Mouse (Mus musculus): ENCODE data around the gene Stag3. TPM values are rescaled to one million over a fixed set of nuclear protein-coding genes. Genes with fewer than 3 reads are reported as not detected.
A peak's percentile ranks its signal among the peaks of the same experiment; 100 is the strongest.

Stag3 gene
- 1 to 10 TPM; 3.3 to 4.1 TPM for total RNA-seq (2021)
- long read RNA-seq, result 0 reads

DNA sequence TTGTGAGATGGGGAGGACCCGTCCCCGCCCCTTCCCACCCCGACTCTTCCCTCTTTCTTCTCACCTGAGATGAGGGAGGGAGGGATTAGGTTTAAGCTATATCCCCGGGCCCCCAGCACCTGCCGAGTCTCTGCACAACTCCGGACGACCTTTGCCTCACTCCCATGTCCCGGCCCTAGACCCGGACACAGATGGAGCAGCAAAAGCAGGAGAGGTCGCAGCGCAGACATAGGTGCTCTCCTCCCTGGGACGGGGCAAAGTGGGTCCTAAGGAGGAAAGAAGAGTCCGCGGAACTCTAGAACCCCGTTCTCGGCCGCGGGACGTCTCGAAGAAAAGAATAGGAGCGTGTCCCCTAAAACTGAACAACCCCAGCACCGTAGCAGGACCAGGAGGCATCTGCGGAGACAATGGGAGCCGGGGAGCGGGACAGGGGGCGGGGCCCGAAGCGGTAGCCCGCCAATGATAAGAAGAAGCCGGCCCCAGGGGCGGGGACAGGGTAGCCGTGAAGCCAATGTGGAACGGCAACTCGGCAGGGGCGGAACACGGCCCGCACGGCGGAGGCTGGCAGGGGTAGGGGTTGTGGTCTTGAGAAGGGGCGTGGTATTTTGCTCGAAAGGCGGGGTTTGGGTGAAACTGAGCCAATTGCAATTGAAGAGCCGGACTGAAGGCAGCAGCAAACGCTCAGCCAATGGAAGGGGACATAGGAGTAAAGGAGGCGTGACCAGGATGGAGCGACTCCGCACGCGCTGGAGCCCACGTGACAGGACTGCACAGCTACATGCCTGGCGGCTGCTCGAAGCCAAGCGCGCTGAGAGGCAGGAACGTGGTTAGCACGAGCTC is at the start of gene Stag3, which contains the start of the genes Gm43720 and Gpc2:
Gene Stag3 (plus strand): TSS at position 656 of the 840 bp plus-strand sequence.
Gene Gm43720 (minus strand): TSS at position 374 of the 840 bp plus-strand sequence.
Gene Gpc2 (minus strand): TSS at position 421 of the 840 bp plus-strand sequence.
- peak; percentile 87 to 91 for DNase-seq (ENCODE audit: low spot score in 2 of 2)

- DNase-seq (ENCODE audit: low spot score in 2 of 2), result no peak
Observed at GRCm38 (mm10) chr5:138233778-138234177, 46.3 kb upstream of the Stag3 start.

- DNase-seq (ENCODE audit: low spot score in 2 of 2), result no peak
Observed at GRCm38 (mm10) chr5:138234224-138234623, 45.8 kb upstream of the Stag3 start.

- DNase-seq (ENCODE audit: low spot score in 2 of 2), result no peak
Observed at GRCm38 (mm10) chr5:138241511-138241910, 38.5 kb upstream of the Stag3 start.

DNA sequence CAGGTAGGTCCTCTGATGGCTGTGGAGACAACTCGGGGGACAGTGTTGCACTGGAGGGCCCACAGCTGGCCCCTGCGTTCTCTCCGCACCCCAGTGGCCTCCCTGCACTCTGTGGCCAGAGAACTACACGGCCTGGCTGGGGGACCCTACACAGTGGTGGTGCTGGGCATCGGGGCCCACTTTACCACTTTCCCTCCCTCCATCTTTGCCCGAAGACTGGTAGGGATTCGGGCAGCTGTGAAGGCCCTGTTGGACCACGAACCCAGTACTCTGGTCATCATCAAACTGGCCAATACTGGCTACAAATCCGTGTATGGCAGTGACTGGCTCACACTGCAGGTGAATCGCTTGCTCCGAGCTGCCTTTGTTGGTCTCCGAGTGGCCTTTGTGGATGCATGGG is 28.9 kb upstream of the Stag3 start:
- no peak for DNase-seq (ENCODE audit: low spot score in 2 of 2)

DNA sequence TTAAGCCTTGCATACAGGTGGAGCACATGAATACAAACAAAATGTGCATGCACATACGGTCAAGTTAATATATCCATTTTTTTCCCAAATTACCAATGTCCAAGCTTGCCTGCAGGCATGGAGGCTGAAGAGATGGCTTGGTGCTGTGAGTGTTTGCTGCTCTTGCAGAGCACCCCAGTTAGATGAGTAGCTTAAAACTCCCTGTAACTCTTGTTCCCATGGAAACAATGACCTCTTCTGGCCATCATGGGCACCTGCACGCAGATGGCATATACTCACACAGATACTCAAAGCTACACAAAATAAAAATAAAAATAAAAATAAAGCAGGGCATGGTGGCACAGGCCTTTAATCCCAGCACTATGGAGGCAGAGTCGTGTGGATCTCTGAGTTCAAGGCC is 27.0 kb upstream of the Stag3 start:
- no peak for DNase-seq (ENCODE audit: low spot score in 2 of 2)

- peak; percentile 85 to 92 for DNase-seq (ENCODE audit: low spot score in 2 of 2)
Observed at GRCm38 (mm10) chr5:138255353-138256093, 24.5 kb upstream of the Stag3 start, which contains the start of gene Lamtor4. TSS of gene Lamtor4 (plus strand) at chr5:138255482.

GRCm38 (mm10) chr5:138256094-138256467 is 24.0 kb upstream of the Stag3 start:
- DNase-seq (ENCODE audit: low spot score in 2 of 2), result no peak

DNA sequence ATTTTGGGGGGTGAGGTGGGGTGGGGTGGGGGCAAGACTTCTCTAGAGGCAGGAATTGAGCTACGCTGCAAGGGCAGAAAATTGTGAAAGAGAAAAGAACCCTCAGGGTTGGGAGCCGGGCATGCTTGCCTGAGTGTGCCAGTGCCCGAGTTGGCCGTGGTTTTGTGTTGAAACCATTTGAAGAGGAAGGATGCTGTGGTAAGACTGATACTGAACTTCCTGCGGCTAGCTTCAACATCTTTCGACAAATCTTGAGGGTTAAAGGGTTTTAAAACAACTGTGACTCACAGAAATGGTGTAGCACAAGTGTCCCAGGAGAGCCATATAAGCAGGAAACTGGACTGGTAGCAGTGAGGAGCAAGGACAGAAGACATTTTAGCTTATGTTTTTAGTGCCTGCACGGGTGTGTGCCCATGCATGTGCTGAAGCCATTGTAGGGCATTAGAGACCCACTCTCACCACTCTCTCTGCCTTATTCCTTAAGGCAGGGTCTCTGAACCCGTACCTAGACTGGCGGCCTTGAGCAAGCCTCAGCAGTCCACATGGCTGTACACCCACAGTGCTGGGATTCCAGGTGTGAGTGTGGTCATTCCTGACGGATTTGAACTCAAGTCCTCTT is 23.0 kb upstream of the Stag3 start:
- no peak for DNase-seq (ENCODE audit: low spot score in 2 of 2)

DNA sequence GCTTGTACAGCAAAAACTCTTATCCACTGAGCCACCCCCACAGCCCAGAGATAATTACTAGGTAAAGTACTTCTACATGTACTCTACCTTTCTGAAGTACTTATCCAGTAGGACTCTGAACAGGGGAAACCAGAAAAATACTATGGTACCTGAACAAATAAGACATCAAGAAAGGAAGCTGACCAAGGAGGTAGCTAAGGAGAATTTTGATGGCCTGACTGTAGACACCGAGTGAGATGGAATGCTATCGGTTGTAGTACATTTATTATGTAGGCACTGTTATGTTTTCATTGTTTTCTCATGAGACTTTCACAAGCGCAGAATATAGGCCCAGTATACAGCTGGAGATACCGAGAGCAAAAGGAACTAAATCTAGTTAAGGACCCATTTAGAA is 22.5 kb upstream of the Stag3 start:
- no peak for DNase-seq (ENCODE audit: low spot score in 2 of 2)

DNA sequence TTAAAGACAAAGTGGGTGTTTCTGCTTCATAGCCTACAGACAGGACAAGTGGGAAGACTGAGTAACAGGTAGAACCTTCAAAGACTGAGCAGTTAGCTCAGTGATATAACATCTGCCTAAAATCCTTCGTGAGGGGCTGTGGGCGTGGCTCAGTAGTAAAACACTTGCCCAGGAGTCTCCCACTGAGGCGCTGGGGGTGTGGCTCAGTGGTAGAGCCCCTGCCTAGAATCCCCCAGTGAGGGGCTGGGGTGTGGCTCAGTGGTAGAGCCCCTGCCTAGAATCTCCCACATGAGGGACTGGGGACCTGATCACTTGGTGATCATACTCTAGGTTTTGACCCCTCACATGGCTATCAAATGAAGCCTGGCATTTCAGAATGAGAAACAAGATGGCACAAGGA is 22.0 kb upstream of the Stag3 start:
- no peak for DNase-seq (ENCODE audit: low spot score in 2 of 2)

GRCm38 (mm10) chr5:138258542-138258941 is 21.5 kb upstream of the Stag3 start:
- DNase-seq (ENCODE audit: low spot score in 2 of 2), result peak in 1 of 2 experiments; percentile 14

DNA sequence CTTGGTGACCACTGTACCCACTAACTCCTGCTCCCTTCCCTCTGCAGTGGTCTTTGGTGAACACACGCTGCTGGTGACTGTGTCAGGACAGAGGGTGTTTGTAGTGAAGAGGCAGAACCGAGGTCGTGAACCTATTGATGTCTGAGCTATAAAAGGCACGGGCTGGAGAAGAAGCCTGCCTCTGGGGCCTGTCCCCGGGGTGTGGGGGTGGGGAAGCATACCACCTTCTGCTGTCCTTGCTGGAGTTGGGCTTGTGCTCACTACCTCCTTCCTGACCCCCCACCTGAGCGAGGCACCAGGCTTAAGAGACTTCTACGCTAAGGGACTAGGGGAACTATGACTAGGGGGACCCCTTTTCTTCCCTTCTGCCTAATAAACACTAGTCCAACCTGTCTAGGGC is 21.0 kb upstream of the Stag3 start:
- peak in 1 of 2 experiments; percentile 10 for DNase-seq (ENCODE audit: low spot score in 2 of 2)

DNA sequence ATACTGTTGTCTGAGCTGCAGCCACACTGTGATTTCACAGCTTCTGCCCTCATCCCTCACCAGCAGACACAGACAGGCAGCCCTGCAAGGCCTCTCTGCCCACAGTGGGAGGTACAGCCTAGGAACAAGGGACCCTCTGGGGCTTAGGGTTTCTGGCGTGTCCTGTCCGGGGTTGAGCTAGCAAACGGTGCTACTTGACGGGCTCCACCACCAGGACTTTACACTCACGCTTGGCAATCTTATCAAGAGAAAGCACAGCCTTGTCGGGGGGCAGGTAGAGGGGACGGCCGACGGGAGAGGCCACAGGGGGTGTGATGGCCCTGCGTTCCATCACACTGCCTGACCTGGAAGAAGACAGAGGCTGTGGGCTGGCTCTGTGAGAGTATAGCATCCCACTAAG is 20.0 kb upstream of the Stag3 start:
- DNase-seq (ENCODE audit: low spot score in 2 of 2), result no peak

DNA sequence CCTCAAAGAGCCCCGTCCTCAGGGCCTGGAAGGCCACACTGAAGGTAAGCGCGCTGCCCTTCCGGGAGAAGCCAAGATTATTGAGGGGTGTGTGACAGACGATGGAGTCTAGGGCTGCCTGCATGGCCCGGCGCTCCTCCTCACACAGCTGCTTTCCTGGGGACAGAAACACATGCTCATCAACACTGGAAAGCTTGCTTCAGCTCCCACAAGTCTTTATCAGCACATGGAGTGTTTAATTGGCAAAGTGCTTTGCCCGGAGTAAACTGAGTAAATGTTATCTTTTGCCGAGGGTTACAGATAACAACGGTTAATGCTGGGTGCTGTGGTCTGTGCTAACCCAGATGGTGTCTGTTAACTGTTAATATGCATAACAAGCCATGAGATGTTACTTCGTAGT is 19.2 kb upstream of the Stag3 start:
- DNase-seq (ENCODE audit: low spot score in 2 of 2), result peak in 1 of 2 experiments; percentile 9

DNA sequence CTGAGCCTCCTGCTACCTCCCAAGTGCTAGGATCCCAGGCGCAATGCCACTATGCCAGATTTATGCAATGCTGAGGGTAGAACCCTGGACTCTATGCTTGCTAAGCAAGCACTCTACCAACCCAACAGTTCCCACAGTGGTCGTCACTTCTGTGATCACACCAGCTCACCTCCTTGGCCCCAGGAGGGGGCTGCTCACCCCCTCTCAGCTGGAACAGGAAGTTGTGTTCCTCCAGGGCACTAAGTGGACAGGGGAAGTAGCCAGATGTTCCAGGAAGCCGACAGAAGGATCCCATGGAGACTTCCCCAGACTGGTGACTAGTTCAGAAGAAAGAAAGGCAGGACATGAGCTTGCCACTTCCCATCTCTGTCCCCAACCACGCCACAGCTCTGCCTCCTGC is 18.0 kb upstream of the Stag3 start:
- no peak for DNase-seq (ENCODE audit: low spot score in 2 of 2)

DNA sequence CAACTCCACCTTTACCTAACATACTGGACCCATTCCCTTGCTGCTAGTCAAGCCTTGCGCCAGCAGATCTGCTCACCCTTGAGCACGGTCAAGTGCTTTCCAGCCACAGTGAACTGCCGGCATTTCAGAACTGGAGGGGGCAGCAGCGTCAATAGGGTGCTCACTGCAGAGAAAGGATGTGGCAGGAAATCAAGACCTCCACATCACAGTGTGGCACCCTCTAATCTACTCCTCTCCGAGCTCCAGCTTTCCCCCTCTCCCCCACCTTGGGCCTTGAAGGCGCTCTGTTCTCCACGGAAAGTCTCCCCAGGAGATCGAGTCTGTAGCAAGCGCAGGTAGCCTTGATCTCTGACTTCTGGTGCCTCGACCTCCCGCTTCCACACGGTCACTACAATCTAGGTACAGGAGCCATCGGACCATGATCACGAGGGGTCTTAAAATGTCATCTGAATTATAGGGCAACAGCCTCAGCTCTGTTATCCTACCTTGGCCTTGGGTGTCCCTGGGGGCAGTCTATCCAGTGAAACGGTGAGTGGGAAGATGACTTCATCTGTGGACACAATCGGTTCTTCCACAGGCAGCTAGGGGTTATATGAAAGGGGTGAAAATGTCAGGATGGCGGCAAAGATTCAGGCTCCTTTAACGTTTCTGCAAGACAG is 17.3 kb upstream of the Stag3 start:
- no peak for DNase-seq (ENCODE audit: low spot score in 2 of 2)

- DNase-seq (ENCODE audit: low spot score in 2 of 2), result peak; percentile 90 to 93
Observed at GRCm38 (mm10) chr5:138263260-138264206, 16.5 kb upstream of the Stag3 start, which contains the start of gene BC037034. TSS of gene BC037034 (minus strand) at chr5:138264033.

- peak in 1 of 2 experiments; percentile 19 for DNase-seq (ENCODE audit: low spot score in 2 of 2)
Observed at GRCm38 (mm10) chr5:138264207-138264578, 15.8 kb upstream of the Stag3 start.

- DNase-seq (ENCODE audit: low spot score in 2 of 2), result no peak
Observed at GRCm38 (mm10) chr5:138265712-138266111, 14.3 kb upstream of the Stag3 start.
